Mouse (Mus musculus) ES-CJ7 (cell line): Measurements from ENCODE around the gene Tmem170.

Experiments used
- DNase-seq: peaks from one replicate; pipeline ENCODE4 v3.0.0; 2011; ENCODE audit warnings: low read depth, low spot score

Tmem170 gene

GRCm38 (mm10) chr8:111813818-111814217, 62.7 kb downstream of the Tmem170 start:
- no peak for DNase-seq
